In the genomic region with DNA sequence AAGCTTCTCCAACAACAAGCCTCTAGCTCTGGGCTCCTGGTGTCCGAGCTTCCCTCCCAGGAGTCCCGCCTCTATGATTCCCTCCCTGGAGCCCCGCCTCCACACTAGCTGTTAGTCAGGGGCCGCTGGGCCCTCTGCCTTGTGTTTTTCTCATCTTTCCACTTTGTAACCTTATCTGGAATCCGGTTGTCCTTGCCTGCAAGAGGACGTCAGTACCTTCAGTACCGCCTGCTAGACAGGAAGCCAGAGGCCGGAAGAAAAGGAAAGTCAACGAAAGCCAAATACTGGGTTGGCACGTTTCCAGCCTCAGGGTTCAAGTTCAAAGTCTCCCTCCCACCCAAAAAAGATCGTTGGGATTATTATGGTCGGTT, we compare ENCODE assay signal across 10 mouse cellular contexts. TPM values are rescaled to one million over a fixed set of nuclear protein-coding genes. Genes with fewer than 3 reads are reported as not detected.
DNase-seq lines count a peak whose midpoint lies in the region; ATAC-seq and TF ChIP-seq lines count a peak whose summit lies in the region.
"Had no signal": no experiment of that assay in that cellular context is flagged by ENCODE, and none has a peak within 500 bp of the region (broad histone marks: within the 10 kb centered on the region; RNA-seq: fewer than 3 reads in every experiment).

No protein-coding gene starts in this region.

- WGBS in midbrain, postnatal 0 days, result 28% methylated on average over 12 of the region's 12 CpGs
- 30% methylated on average over 12 of the region's 12 CpGs for WGBS in midbrain, embryonic 14.5 days
- WGBS in liver, embryonic 13.5 days (ENCODE audit: insufficient replicate concordance), result 5% methylated on average over 12 of the region's 12 CpGs
- 3% methylated on average over 12 of the region's 12 CpGs for WGBS in stomach, postnatal 0 days
- WGBS in midbrain, embryonic 13.5 days, result 33% methylated on average over 12 of the region's 12 CpGs

- H3K4me2 ChIP-seq in midbrain, postnatal 0 days (ENCODE audit: low read depth, low read length, poor library complexity, severe bottlenecking), result no peak overlapping the region
- no peak overlapping the region for H3K4me2 ChIP-seq in midbrain, embryonic 14.5 days (ENCODE audit: low read length)
- H3K4me2 ChIP-seq in liver, embryonic 13.5 days, result peak overlapping the region; percentile 24; the same call in 1 of the 2 replicates
- H3K4me2 ChIP-seq in stomach, postnatal 0 days (replicated peaks; ENCODE audit: low read depth), result peak overlapping the region; percentile 32
- no peak overlapping the region for H3K4me2 ChIP-seq in midbrain, embryonic 13.5 days (replicated peaks)
- H3K4me2 ChIP-seq: hindbrain, embryonic 15.5 days had no signal

- no peak for ATAC-seq in midbrain, postnatal 0 days (ENCODE audit: low FRiP score)
- no peak for ATAC-seq in midbrain, embryonic 14.5 days (ENCODE audit: low FRiP score, low TSS enrichment)
- ATAC-seq in inflammation-experienced regulatory T-cells, adult 6 months, result peak; percentile 93
- no peak for ATAC-seq in liver, embryonic 13.5 days (ENCODE audit: low read depth)
- peak; percentile 76 for ATAC-seq in stomach, postnatal 0 days (ENCODE audit: low FRiP score, low TSS enrichment)
- no peak for ATAC-seq in midbrain, embryonic 13.5 days

- no peak overlapping the region for H3K4me3 ChIP-seq in midbrain, postnatal 0 days (ENCODE audit: low read depth, low read length)
- no peak overlapping the region for H3K4me3 ChIP-seq in midbrain, embryonic 14.5 days (replicated peaks; ENCODE audit: low read depth, low read length)
- H3K4me3 ChIP-seq in liver, embryonic 13.5 days (replicated peaks), result no peak overlapping the region
- H3K4me3 ChIP-seq in stomach, postnatal 0 days (ENCODE audit: low read depth, low read length), result no peak overlapping the region
- no peak overlapping the region for H3K4me3 ChIP-seq in midbrain, embryonic 13.5 days (replicated peaks)
- H3K4me3 ChIP-seq: hindbrain, embryonic 15.5 days had no signal

- no peak for TF ChIP-seq CTCF in midbrain, postnatal 0 days (IDR thresholded peaks at IDR 0.05)
- no peak for TF ChIP-seq CTCF in stomach, postnatal 0 days (IDR thresholded peaks at IDR 0.05; ENCODE audit: low read depth)

- H3K36me3 ChIP-seq in midbrain, postnatal 0 days (ENCODE audit: insufficient read depth, low read length), result no peaks in the 10 kb centered on the region
- H3K36me3 ChIP-seq in midbrain, embryonic 14.5 days (ENCODE audit: control insufficient read depth, insufficient read depth, low read length), result no peaks in the 10 kb centered on the region
- H3K36me3 ChIP-seq in liver, embryonic 13.5 days, result peaks cover 4% of the 10 kb centered on the region; the same call in 1 of the 2 replicates
- H3K36me3 ChIP-seq in stomach, postnatal 0 days (ENCODE audit: control insufficient read depth, insufficient read depth, low read length), result 0 out of 2 replicates have a peak, but pooled peaks cover 3% of the 10 kb centered on the region
- no peaks in the 10 kb centered on the region for H3K36me3 ChIP-seq in midbrain, embryonic 13.5 days
- H3K36me3 ChIP-seq: hindbrain, embryonic 15.5 days had no signal

- H3K4me1 ChIP-seq in midbrain, postnatal 0 days (ENCODE audit: insufficient read depth, low read length), result no peaks in the 10 kb centered on the region
- H3K4me1 ChIP-seq in midbrain, embryonic 14.5 days (ENCODE audit: control insufficient read depth, insufficient read depth, low read length), result no peaks in the 10 kb centered on the region
- peaks cover 17% of the 10 kb centered on the region for H3K4me1 ChIP-seq in liver, embryonic 13.5 days (replicated peaks)
- H3K4me1 ChIP-seq in stomach, postnatal 0 days (replicated peaks; ENCODE audit: control insufficient read depth, insufficient read depth), result peaks cover 10% of the 10 kb centered on the region
- H3K4me1 ChIP-seq in midbrain, embryonic 13.5 days (replicated peaks), result no peaks in the 10 kb centered on the region
- H3K4me1 ChIP-seq: hindbrain, embryonic 15.5 days had no signal

- DNase-seq in midbrain, postnatal 0 days (ENCODE audit: low spot score), result peak; percentile 6
- DNase-seq in midbrain, embryonic 14.5 days, result no peak
- DNase-seq in forelimb bud, embryonic 11.5 days (ENCODE audit: low read depth, low spot score), result peak; percentile 34
- DNase-seq in liver, embryonic 13.5 days, result no peak
- peak; percentile 71 for DNase-seq in stomach, postnatal 0 days (ENCODE audit: low spot score)
- no peak for DNase-seq in frontal cortex, adult 2 months (ENCODE audit: extremely low spot score in 1 of 2, low spot score in 1 of 2)

- H3K27ac ChIP-seq in midbrain, postnatal 0 days (ENCODE audit: low read depth, low read length), result no peak overlapping the region
- H3K27ac ChIP-seq in midbrain, embryonic 14.5 days (replicated peaks; ENCODE audit: low read depth, low read length), result no peak overlapping the region
- H3K27ac ChIP-seq in liver, embryonic 13.5 days, result 0 out of 2 replicates have a peak overlapping the region, but pooled peaks have one; percentile 2
- peak overlapping the region; percentile 49 for H3K27ac ChIP-seq in stomach, postnatal 0 days (replicated peaks)
- no peak overlapping the region for H3K27ac ChIP-seq in midbrain, embryonic 13.5 days
- H3K27ac ChIP-seq: hindbrain, embryonic 15.5 days had no signal

- no peaks in the 10 kb centered on the region for H3K27me3 ChIP-seq in midbrain, postnatal 0 days (ENCODE audit: insufficient read depth, low read length)
- H3K27me3 ChIP-seq in midbrain, embryonic 14.5 days (ENCODE audit: control insufficient read depth, insufficient read depth, low read length), result no peaks in the 10 kb centered on the region
- no peaks in the 10 kb centered on the region for H3K27me3 ChIP-seq in liver, embryonic 13.5 days
- H3K27me3 ChIP-seq in stomach, postnatal 0 days (ENCODE audit: control insufficient read depth, insufficient read depth, low read length), result no peaks in the 10 kb centered on the region
- no peaks in the 10 kb centered on the region for H3K27me3 ChIP-seq in midbrain, embryonic 13.5 days
- H3K27me3 ChIP-seq: CH12.LX; hindbrain, embryonic 15.5 days had no signal

- H3K9me3 ChIP-seq in midbrain, postnatal 0 days (ENCODE audit: low read length), result no peaks in the 10 kb centered on the region
- H3K9me3 ChIP-seq in midbrain, embryonic 14.5 days (ENCODE audit: control insufficient read depth, low read length), result no peaks in the 10 kb centered on the region
- H3K9me3 ChIP-seq in liver, embryonic 13.5 days (replicated peaks), result no peaks in the 10 kb centered on the region
- H3K9me3 ChIP-seq in stomach, postnatal 0 days (ENCODE audit: control insufficient read depth, low read length), result no peaks in the 10 kb centered on the region
- H3K9me3 ChIP-seq in midbrain, embryonic 13.5 days, result no peaks in the 10 kb centered on the region
- H3K9me3 ChIP-seq: hindbrain, embryonic 15.5 days had no signal

- no peak for TF ChIP-seq EP300 in stomach, postnatal 0 days (optimal IDR thresholded peaks at IDR 0.05)

- H3K9ac ChIP-seq in midbrain, postnatal 0 days (replicated peaks; ENCODE audit: low read length, poor library complexity, severe bottlenecking), result no peak overlapping the region
- no peak overlapping the region for H3K9ac ChIP-seq in midbrain, embryonic 14.5 days (replicated peaks; ENCODE audit: low read length)
- H3K9ac ChIP-seq in liver, embryonic 13.5 days, result no peak overlapping the region
- no peak overlapping the region for H3K9ac ChIP-seq in stomach, postnatal 0 days (ENCODE audit: low read length)
- no peak overlapping the region for H3K9ac ChIP-seq in midbrain, embryonic 13.5 days (replicated peaks)
- H3K9ac ChIP-seq: hindbrain, embryonic 15.5 days had no signal

RNA-seq across cellular contexts. Expression of gene Irf8, which starts 15.9 kb away (rescaled TPM):
- 3.2 and 3.5 TPM in 2 replicates for total RNA-seq in midbrain, postnatal 0 days (2014; rRNA removed)
- polyA plus RNA-seq in midbrain, postnatal 0 days (2015; fragmentation: Nextera tagmentation; extraction: Ambion mirVana), result 5.0 and 5.7 TPM in 2 replicates
- 2.0 and 4.0 TPM in 2 replicates for polyA plus RNA-seq in midbrain, embryonic 14.5 days (2014; fragmentation: Nextera tagmentation; extraction: Ambion mirVana)
- 10 to 100 TPM; 14.7 to 24.6 (median 20.5) TPM for polyA plus RNA-seq in inflammation-experienced regulatory T-cells, adult 6 months (2017; shearing (Covaris generic))
- polyA plus RNA-seq in liver, embryonic 13.5 days (2015; fragmentation: Nextera tagmentation; extraction: Ambion mirVana), result 11.6 and 12.1 TPM in 2 replicates
- polyA plus RNA-seq in stomach, postnatal 0 days (2015; fragmentation: Nextera tagmentation; extraction: Ambion mirVana), result 18.7 and 18.9 TPM in 2 replicates
- polyA plus RNA-seq in frontal cortex, adult 2 months (2012; rRNA removed), result 4.0 and 4.5 TPM in 2 replicates
- 3.5 and 3.9 TPM in 2 replicates for polyA plus RNA-seq in midbrain, embryonic 13.5 days (2015; fragmentation: Nextera tagmentation; extraction: Ambion mirVana)

Comparison
In these comparisons a context has a peak if more than half of its experiments do, and no peak if none do; other contexts are left out.
1. DNase-seq: peak in midbrain, postnatal 0 days (single experiment), forelimb bud, embryonic 11.5 days (single experiment) and stomach, postnatal 0 days (single experiment); none in midbrain, embryonic 14.5 days (single experiment), liver, embryonic 13.5 days (single experiment) and frontal cortex, adult 2 months (0 of 2).
2. ATAC-seq: peak in inflammation-experienced regulatory T-cells, adult 6 months (single experiment) and stomach, postnatal 0 days (single experiment); none in midbrain, postnatal 0 days (single experiment), midbrain, embryonic 14.5 days (single experiment), liver, embryonic 13.5 days (single experiment) and midbrain, embryonic 13.5 days (single experiment).
3. H3K27ac ChIP-seq: peak in liver, embryonic 13.5 days (single experiment) and stomach, postnatal 0 days (single experiment); none in midbrain, postnatal 0 days (single experiment), midbrain, embryonic 14.5 days (single experiment) and midbrain, embryonic 13.5 days (single experiment).
4. H3K4me2 ChIP-seq: peak in liver, embryonic 13.5 days (single experiment) and stomach, postnatal 0 days (single experiment); none in midbrain, postnatal 0 days (single experiment), midbrain, embryonic 14.5 days (single experiment) and midbrain, embryonic 13.5 days (single experiment).